Mouse (Mus musculus): ENCODE measurements at regions not wholly inside any gene's neighbourhood (a gene's known extent, or its start where the extent isn't known, plus 50 kb on each side); places are given as distances from the start of the nearest gene placed in this dataset.

DNA sequence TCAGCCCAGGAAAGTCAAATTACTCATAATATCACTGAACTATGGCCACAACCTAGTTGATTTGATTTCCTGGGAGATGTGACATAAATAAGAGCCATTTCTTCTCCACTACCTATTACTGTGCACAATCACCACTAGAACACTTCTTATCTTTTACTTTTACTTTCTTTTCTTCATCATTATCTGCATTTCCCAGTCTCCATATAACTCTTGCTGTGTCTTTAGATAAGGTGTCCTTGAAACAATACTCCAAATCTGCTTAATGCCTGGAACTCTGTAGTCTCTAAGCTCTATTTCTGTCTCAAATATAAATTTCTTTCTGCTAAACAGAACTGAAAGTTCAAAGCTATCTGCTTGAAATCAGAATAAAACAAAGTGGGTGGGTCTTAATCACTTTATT lies 4471.0 kb upstream of the Gm7489 start:
- TF ChIP-seq CTCF (conservative IDR thresholded peaks at IDR 0.05; ENCODE audit: low read length) = no peak
- no peak for TF ChIP-seq POU5F1 (IDR thresholded peaks at IDR 0.05; ENCODE audit: borderline replicate concordance, low read length)
- no peak for TF ChIP-seq NANOG (IDR thresholded peaks at IDR 0.05; ENCODE audit: borderline replicate concordance, low read length)

Data from E14TG2a.4 (cell line).